Mouse (Mus musculus) liver, embryonic 14.5 days (tissue): ENCODE data around the gene Irs3. TPM values are rescaled to one million over a fixed set of nuclear protein-coding genes. Genes with fewer than 3 reads are reported as not detected.

ENCODE experiments used
- ATAC-seq: fragments of 200-750 bp; cut with Nextera tagmentation; 2 replicates; pipeline ENCODE4 v1.8.0; 2017; ENCODE audit warnings: moderate number of reproducible peaks, mild to moderate bottlenecking, moderate library complexity; ENCODE audit not compliant: insufficient read depth
- DNase-seq, 3 experiments: peaks; one replicate each; pipeline ENCODE4 v3.0.0-alpha.2; 2012 to 2013; ENCODE audit warnings: low read depth in 3 of 3, low spot score in 3 of 3
- H3K27ac ChIP-seq: fragments of 300-500 bp; sonication (generic); 2 replicates; pipeline ENCODE4 v1.5.1; 2014; ENCODE audit warnings: moderate library complexity, mild to moderate bottlenecking, control low read depth, inconsistent platforms
- H3K27me3 ChIP-seq: fragments of 300-500 bp; sonication (generic); 2 replicates; pipeline ENCODE4 v1.6.1; 2014; ENCODE audit warnings: mild to moderate bottlenecking, low read length, moderate library complexity; ENCODE audit not compliant: control insufficient read depth, insufficient read depth
- H3K36me3 ChIP-seq: fragments of 300-500 bp; sonication (generic); replicated peaks from 2 replicates; pipeline ENCODE4 v1.6.1; 2014; ENCODE audit warnings: low read depth; ENCODE audit not compliant: control insufficient read depth, insufficient read depth
- H3K4me1 ChIP-seq, 2 experiments: fragments of 200-500 bp in 1 of 2; fragments of 300-500 bp in 1 of 2; sonication (generic) in 1 of 2; replicated peaks; 2 replicates each; pipeline ENCODE4 v1.6.1; 2012 to 2014; ENCODE audit warnings: antibody characterized with exemption in 1 of 2, inconsistent platforms in 1 of 2, low read length in 1 of 2; ENCODE audit not compliant: control insufficient read depth in 2 of 2, insufficient read depth in 2 of 2
- H3K4me2 ChIP-seq: fragments of 300-500 bp; sonication (generic); 2 replicates; pipeline ENCODE4 v1.6.1; 2014; ENCODE audit warnings: low read depth, mild to moderate bottlenecking, control low read depth, moderate library complexity
- H3K4me3 ChIP-seq, 2 experiments: fragments of 200-500 bp in 1 of 2; fragments of 300-500 bp in 1 of 2; sonication (generic) in 1 of 2; 2 replicates each; pipeline ENCODE4 v1.5.1; 2012 to 2014; ENCODE audit warnings: low read depth in 2 of 2, low read length in 2 of 2, mild to moderate bottlenecking in 2 of 2, control low read depth in 1 of 2, inconsistent platforms in 1 of 2, moderate library complexity in 1 of 2; ENCODE audit not compliant: insufficient read depth in 1 of 2
- H3K9ac ChIP-seq: fragments of 300-500 bp; sonication (generic); replicated peaks from 2 replicates; pipeline ENCODE4 v1.6.1; 2014; ENCODE audit warnings: mild to moderate bottlenecking, control low read depth, moderate library complexity
- H3K9me3 ChIP-seq: fragments of 300-500 bp; sonication (generic); 2 replicates; pipeline ENCODE4 v1.6.1; 2016; ENCODE audit warnings: low read length, mixed read lengths; ENCODE audit not compliant: control insufficient read depth
- CTCF ChIP-seq: IDR thresholded peaks from 2 replicates; pipeline ENCODE4 v1.5.1; 2016; ENCODE audit warnings: antibody characterized with exemption, low read depth, control low read depth
- EP300 ChIP-seq: IDR thresholded peaks from 2 replicates; pipeline ENCODE4 v1.6.1; 2016; ENCODE audit warnings: antibody characterized with exemption, low read depth
- WGBS: fragments of 180-500 bp; shearing (Covaris S2); extraction: QIAGEN DNeasy Blood & Tissue Kit; methylation state at CpG from one replicate; pipeline ENCODE4 v1.1.7; 2014; ENCODE audit not compliant: insufficient replicate concordance; 5-methylcytosine and 5-hydroxymethylcytosine counted together
- polyA plus RNA-seq, 2 experiments: library from polyadenylated mRNA; depleted of rRNA in 1 of 2; stranded (reverse) in 1 of 2; unstranded in 1 of 2; fragments of >200 nt; fragmentation: Nextera tagmentation in 1 of 2; extraction: Ambion mirVana in 1 of 2; gene quantifications; 2 replicates each; pipeline versions ENCODE4 v1.2.1 to v1.2.3; 2012 to 2014

Irs3 gene
- polyA plus RNA-seq, 2 experiments = 0.02 TPM; not detected in 1

DNA sequence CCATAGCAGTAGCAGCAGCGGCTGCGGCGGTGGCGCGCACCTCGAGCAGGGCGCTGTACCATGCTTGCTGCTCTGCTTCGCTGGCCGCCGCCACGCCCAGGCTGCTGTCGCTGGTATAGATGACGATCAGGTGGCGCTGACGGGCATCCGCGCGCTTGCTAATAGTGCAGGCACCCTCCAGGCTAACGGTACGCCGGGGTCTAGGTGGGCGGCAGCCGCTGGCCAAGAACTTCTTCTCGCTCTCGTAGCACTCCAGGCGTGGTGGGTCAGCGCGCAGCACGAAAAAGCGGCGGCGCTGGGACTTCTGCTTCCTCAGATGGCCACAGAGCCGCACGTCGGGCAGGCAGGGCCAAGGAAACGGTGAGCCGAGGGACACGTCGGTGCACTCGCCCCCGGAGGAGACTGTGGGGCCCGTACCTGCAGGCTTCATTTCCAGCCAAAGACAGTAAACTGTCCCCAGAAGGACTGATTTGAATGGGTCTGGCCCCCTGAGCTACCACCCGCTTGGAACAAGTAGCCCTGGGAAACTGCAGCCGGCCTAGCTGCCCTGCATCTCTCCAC lies 343 bp downstream of the Irs3 start:
- no peak overlapping the region for H3K9ac ChIP-seq
- H3K4me1 ChIP-seq = peaks cover 7 to 12% of the 10 kb centered on the region in 2 experiments; a peak in 3 of 4 replicates
- peaks cover 16% of the 10 kb centered on the region for H3K27me3 ChIP-seq
- DNase-seq (no peak), ATAC-seq (no peak)
- H3K36me3 ChIP-seq = no peaks in the 10 kb centered on the region; the same call in 1 of the 2 replicates
- peak overlapping the region in 1 of 2 experiments; percentile 38; a peak in 2 of 4 replicates for H3K4me3 ChIP-seq
- TF ChIP-seq CTCF (no peak), EP300 (no peak)
- no peaks in the 10 kb centered on the region for H3K9me3 ChIP-seq
- H3K4me2 ChIP-seq = peak overlapping the region; percentile 59
- WGBS = 3% methylated on average over 44 of the region's 44 CpGs
- H3K27ac ChIP-seq = no peak overlapping the region

- Histone ChIP-seq H3K9me3 (no peaks in the 10 kb centered on the region), H3K4me3 (no peak overlapping the region), H3K9ac (no peak overlapping the region), H3K27ac (no peak overlapping the region), H3K36me3 (peaks cover 3% of the 10 kb centered on the region; the same call in 1 of the 2 replicates), H3K27me3 (peaks cover 16% of the 10 kb centered on the region), H3K4me2 (no peak overlapping the region), H3K4me1 (peaks cover 7 to 9% of the 10 kb centered on the region in 2 experiments; a peak in 3 of 4 replicates)
- DNase-seq (no peak), ATAC-seq (no peak)
- TF ChIP-seq EP300 = no peak
- no peak for TF ChIP-seq CTCF
- 64% methylated on average over 19 of the region's 19 CpGs for WGBS
These were observed 1.0 kb downstream of the Irs3 start for GRCm38 (mm10) chr5:137644484-137644883.

GRCm38 (mm10) chr5:137642886-137643285 lies 2.6 kb downstream of the Irs3 start:
- no peak for TF ChIP-seq CTCF
- TF ChIP-seq EP300 = no peak
- no peak for DNase-seq
- Histone ChIP-seq H3K9me3 (no peaks in the 10 kb centered on the region), H3K9ac (no peak overlapping the region), H3K27ac (no peak overlapping the region), H3K27me3 (peaks cover 16% of the 10 kb centered on the region), H3K36me3 (peaks cover 11% of the 10 kb centered on the region; the same call in 1 of the 2 replicates), H3K4me2 (no peak overlapping the region), H3K4me3 (no peak overlapping the region), H3K4me1 (peaks cover 2% of the 10 kb centered on the region in 2 experiments; a peak in 3 of 4 replicates)
- 62% methylated on average over 4 of the region's 4 CpGs for WGBS
- no peak for ATAC-seq

GRCm38 (mm10) chr5:137641054-137641453 lies 4.5 kb downstream of the Irs3 start, which contains the start of gene Sap25:
TSS of gene Sap25 (plus strand) at chr5:137641334.
- 73% methylated on average over 19 of the region's 19 CpGs for WGBS
- Histone ChIP-seq H3K9ac (no peak within 1 kb of the TSS), H3K36me3 (peaks cover 21% of the 10 kb centered on the region), H3K27me3 (peaks cover 16% of the 10 kb centered on the region), H3K9me3 (no peaks in the 10 kb centered on the region), H3K4me2 (no peak within 1 kb of the TSS), H3K4me3 (no peak within 1 kb of the TSS), H3K4me1 (peaks cover 2% of the 10 kb centered on the region in 2 experiments; a peak in 2 of 4 replicates), H3K27ac (no peak within 1 kb of the TSS)
- peak; percentile 89 for TF ChIP-seq CTCF
- TF ChIP-seq EP300 = no peak
- DNase-seq = no peak
- ATAC-seq = no peak

DNA sequence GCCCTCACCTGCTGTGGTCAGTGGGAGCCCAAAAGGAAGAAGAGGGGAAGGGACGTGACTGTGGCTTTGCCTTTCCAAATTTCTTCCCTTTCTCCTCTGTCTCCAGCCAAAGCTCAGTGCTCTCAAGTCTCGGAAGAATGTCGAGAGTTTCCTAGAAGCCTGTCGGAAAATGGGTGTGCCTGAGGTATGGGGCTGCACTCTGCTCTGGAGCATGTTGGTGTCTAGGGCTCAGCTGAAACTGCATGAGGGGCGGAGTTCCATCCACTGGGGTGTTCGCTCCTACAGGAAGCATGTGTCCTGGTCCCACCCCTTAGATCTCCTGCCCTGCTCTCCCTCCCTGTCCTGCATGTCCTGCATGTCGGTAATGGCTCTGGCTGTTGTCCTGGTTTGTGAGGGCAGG lies 6.0 kb downstream of the Irs3 start:
- Histone ChIP-seq H3K4me1 (no peaks in the 10 kb centered on the region), H3K36me3 (peaks cover 21% of the 10 kb centered on the region), H3K4me3 (no peak overlapping the region), H3K27ac (no peak overlapping the region), H3K9me3 (no peaks in the 10 kb centered on the region), H3K27me3 (peaks cover 5% of the 10 kb centered on the region), H3K9ac (no peak overlapping the region), H3K4me2 (no peak overlapping the region)
- DNase-seq = no peak
- 74% methylated on average over 7 of the region's 7 CpGs for WGBS
- no peak for ATAC-seq
- no peak for TF ChIP-seq EP300
- TF ChIP-seq CTCF = no peak
